ENCODE assay signal across 12 mouse cellular contexts in the genomic region with DNA sequence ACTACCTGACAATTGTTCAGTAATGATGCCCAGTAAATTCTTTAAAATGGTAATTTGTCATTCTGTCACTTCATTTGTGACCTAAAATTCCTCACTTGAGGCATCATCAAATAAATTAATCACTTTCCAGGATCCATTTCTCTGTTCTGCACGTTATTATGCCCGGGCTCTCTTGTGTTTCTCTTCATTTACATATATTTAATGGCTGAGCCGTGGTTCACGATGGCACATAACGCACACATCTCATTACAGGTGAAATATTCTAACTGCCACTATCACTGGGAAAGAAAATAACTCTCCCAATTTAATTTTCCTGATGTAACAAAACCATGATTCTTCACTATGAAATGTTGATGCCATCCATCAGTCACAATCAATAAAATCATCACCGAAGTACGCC.
"Had no signal": no experiment of that assay in that cellular context is flagged by ENCODE, and none has a peak within 500 bp of the region (broad histone marks: within the 10 kb centered on the region; RNA-seq: fewer than 3 reads in every experiment).

No protein-coding gene starts in this region.

- H3K4me1 ChIP-seq: limb, embryonic 10.5 days; liver, embryonic 15.5 days had no signal

- H3K27me3 ChIP-seq: liver, embryonic 15.5 days had no signal

- H3K4me3 ChIP-seq: layer of hippocampus, adult 2 months; limb, embryonic 10.5 days; liver, embryonic 15.5 days had no signal

- H3K27ac ChIP-seq: layer of hippocampus, adult 2 months; limb, embryonic 10.5 days; liver, embryonic 15.5 days had no signal

- H3K9ac ChIP-seq: liver, embryonic 15.5 days had no signal

- H3K9me3 ChIP-seq: limb, embryonic 10.5 days; liver, embryonic 15.5 days had no signal

- H3K36me3 ChIP-seq: limb, embryonic 10.5 days; liver, embryonic 15.5 days had no signal

- H3K4me2 ChIP-seq: liver, embryonic 11.5 days; liver, embryonic 15.5 days had no signal

- DNase-seq: kidney, adult 18-20 months; kidney, postnatal 10 days; kidney, postnatal 4 days; lung, adult 2 months; lung, postnatal 36 days; right cerebral cortex, postnatal 14 days; thymus, postnatal 36 days had no signal

- ATAC-seq: lung, postnatal 0 days had no signal
